Mouse (Mus musculus): ENCODE data around the gene Rfc5. TPM values are rescaled to one million over a fixed set of nuclear protein-coding genes. Genes with fewer than 3 reads are reported as not detected.
A peak's percentile ranks its signal among the peaks of the same experiment; 100 is the strongest.
"Not testable (repeated sequence)": the region's sequence is repeated elsewhere in the genome, so short reads cannot be mapped to it uniquely, and the experiment has no call there.

Rfc5 gene
- polyA plus RNA-seq (2014; fragmentation: Nextera tagmentation; extraction: Ambion mirVana), result 23.0 and 30.7 TPM in 2 replicates

DNA sequence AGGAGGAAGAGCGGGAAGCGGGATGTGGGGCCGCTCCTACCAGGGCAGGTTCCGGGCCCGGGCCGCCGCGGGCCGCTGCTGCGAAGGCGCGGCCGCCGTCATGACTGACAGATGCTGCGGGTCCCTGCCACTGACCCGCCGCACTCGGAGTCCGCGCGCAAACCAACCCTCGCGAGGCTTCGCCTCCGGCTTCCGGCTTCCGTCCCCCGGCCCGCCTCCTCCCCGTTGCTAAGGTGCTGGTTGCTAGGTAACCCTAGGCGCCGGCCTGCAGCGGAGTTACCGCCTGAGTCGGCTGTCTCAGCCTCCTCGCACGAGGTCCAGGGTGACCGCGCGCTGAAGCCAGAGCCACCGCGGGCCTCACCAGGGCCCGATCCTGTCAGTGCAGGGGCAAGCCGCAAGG lies at the start of gene Rfc5:
Rfc5 (minus strand) TSS at position 171 of the 400 bp plus-strand sequence.
- WGBS, result 1% methylated on average over 44 of the region's 44 CpGs
- no peaks in the 10 kb centered on the region for H3K9me3 ChIP-seq (ENCODE audit: control insufficient read depth, low read length)
- no peaks in the 10 kb centered on the region for H3K27me3 ChIP-seq (ENCODE audit: control insufficient read depth, insufficient read depth, low read length)
- DNase-seq (peak; percentile 98), ATAC-seq (ENCODE audit: low FRiP score, low TSS enrichment) (peak; percentile 95)
- peak within 1 kb of the TSS; percentile 71 for H3K27ac ChIP-seq (replicated peaks; ENCODE audit: low read depth, low read length)
- peak within 1 kb of the TSS; percentile 80 for H3K9ac ChIP-seq (replicated peaks; ENCODE audit: low read length)
- peak within 1 kb of the TSS; percentile 72 for H3K4me2 ChIP-seq (ENCODE audit: low read length)
- no peaks in the 10 kb centered on the region for H3K4me1 ChIP-seq (ENCODE audit: control insufficient read depth, insufficient read depth, low read length)
- peak within 1 kb of the TSS; percentile 66 for H3K4me3 ChIP-seq (replicated peaks; ENCODE audit: low read depth, low read length)
- peaks cover 19% of the 10 kb centered on the region for H3K36me3 ChIP-seq (ENCODE audit: control insufficient read depth, insufficient read depth, low read length)

DNA sequence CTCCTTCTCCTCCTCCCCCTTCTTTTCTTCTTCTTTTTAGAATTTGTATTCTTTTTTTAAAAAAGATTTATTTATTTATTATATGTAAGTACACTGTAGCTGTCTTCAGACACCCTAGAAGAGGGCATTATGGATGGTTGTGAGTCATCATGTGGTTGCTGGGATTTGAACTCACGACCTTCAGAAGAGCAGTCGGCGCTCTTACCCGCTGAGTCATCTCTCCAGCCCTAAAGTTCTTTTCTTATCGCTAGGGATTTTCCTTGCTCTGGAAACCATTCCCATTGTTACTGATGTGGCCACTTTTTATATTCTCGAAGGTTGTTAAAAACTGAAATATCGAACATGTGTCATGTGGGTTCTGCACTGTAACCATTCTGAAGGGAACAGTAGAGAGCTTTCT lies 44.7 kb upstream of the Rfc5 start:
- ATAC-seq (ENCODE audit: low FRiP score, low TSS enrichment); H3K36me3 ChIP-seq (ENCODE audit: control insufficient read depth, insufficient read depth, low read length); DNase-seq; H3K9ac ChIP-seq (replicated peaks; ENCODE audit: low read length); H3K27ac ChIP-seq (replicated peaks; ENCODE audit: low read depth, low read length); H3K9me3 ChIP-seq (ENCODE audit: control insufficient read depth, low read length); H3K4me2 ChIP-seq (ENCODE audit: low read length); H3K4me3 ChIP-seq (replicated peaks; ENCODE audit: low read depth, low read length); H3K27me3 ChIP-seq (ENCODE audit: control insufficient read depth, insufficient read depth, low read length); H3K4me1 ChIP-seq (ENCODE audit: control insufficient read depth, insufficient read depth, low read length): not testable (repeated sequence)
- WGBS, result 92% methylated on average over 7 of the region's 7 CpGs

DNA sequence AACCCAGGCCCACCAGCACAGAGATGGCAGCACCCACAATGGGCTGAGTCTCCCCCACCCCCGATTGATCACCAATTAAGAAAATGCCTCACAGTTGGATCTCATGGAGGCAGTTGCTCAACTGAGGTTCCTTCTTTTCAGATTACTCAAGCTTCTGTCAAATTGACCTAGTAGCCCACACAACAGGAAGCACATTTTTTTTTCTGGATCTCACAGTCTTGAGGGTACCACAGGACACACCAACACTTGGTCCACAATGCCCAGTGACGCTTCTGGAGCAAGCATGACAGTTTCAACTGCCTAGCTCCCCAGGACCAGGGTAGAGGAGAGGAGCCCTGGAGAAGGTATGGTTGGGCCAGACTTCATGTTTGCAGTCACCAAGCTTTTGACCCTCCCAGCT lies 28.6 kb upstream of the Rfc5 start:
- no peak overlapping the region for H3K4me2 ChIP-seq (ENCODE audit: low read length)
- no peaks in the 10 kb centered on the region for H3K9me3 ChIP-seq (ENCODE audit: control insufficient read depth, low read length)
- DNase-seq (no peak), ATAC-seq (ENCODE audit: low FRiP score, low TSS enrichment) (no peak)
- WGBS, result 80% methylated on average over 2 of the region's 2 CpGs
- H3K4me3 ChIP-seq (replicated peaks; ENCODE audit: low read depth, low read length), result no peak overlapping the region
- H3K36me3 ChIP-seq (ENCODE audit: control insufficient read depth, insufficient read depth, low read length), result no peaks in the 10 kb centered on the region
- no peaks in the 10 kb centered on the region for H3K27me3 ChIP-seq (ENCODE audit: control insufficient read depth, insufficient read depth, low read length)
- H3K4me1 ChIP-seq (ENCODE audit: control insufficient read depth, insufficient read depth, low read length), result peaks cover 13% of the 10 kb centered on the region
- H3K27ac ChIP-seq (replicated peaks; ENCODE audit: low read depth, low read length), result no peak overlapping the region
- no peak overlapping the region for H3K9ac ChIP-seq (replicated peaks; ENCODE audit: low read length)

DNA sequence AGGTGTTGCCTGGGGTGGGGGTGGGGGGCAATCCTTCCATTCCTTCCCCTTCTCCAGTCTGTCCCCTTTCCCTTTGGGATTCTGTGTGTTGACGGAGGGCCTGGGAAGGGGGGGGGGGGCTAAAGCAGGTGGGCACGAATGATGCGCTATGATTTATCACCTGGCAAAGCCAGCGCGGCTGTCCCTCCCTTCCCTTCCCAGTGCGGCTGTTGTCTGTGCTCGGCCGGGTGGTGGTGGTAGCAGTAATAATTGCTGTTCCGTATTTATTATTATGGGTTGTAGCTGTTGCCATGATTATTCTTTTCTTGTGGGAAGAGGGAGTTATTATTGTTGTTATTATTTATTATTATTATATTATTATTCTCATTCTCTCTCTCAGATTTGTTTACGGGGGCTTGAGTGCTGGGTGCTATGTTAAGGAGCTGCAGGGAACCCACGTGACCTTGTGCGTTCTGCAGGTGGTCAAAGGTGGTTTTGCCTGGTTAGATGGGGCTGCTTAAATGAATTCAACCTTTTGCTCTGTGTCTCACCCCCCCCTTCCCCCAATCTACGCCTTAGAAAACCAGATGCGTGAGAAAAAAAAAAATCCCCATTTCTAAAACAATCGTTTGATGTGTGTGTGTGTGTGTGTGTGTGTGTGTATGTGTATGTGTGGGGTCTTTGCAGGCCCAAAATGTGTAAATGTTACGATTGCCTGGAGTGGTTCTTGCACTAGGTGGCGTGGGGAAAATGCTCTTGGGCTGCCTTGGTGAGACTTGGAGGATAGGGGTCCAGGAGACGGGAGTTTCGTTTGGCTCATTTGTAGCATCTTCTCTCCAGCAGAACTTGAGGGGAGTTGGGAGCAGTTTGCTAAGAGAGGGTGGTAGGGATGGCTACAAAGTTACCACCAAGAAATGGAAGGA lies 26.4 kb upstream of the Rfc5 start:
- 23% methylated on average over 19 of the region's 19 CpGs for WGBS
- Histone ChIP-seq H3K27me3 (ENCODE audit: control insufficient read depth, insufficient read depth, low read length) (no peaks in the 10 kb centered on the region), H3K9me3 (ENCODE audit: control insufficient read depth, low read length) (no peaks in the 10 kb centered on the region), H3K9ac (replicated peaks; ENCODE audit: low read length) (peak overlapping the region; percentile 82), H3K4me3 (replicated peaks; ENCODE audit: low read depth, low read length) (peak overlapping the region; percentile 70), H3K4me2 (ENCODE audit: low read length) (peak overlapping the region; percentile 66), H3K36me3 (ENCODE audit: control insufficient read depth, insufficient read depth, low read length) (no peaks in the 10 kb centered on the region), H3K27ac (replicated peaks; ENCODE audit: low read depth, low read length) (peak overlapping the region; percentile 99), H3K4me1 (ENCODE audit: control insufficient read depth, insufficient read depth, low read length) (peaks cover 13% of the 10 kb centered on the region)
- ATAC-seq (ENCODE audit: low FRiP score, low TSS enrichment), result no peak
- DNase-seq, result peak; percentile 58

DNA sequence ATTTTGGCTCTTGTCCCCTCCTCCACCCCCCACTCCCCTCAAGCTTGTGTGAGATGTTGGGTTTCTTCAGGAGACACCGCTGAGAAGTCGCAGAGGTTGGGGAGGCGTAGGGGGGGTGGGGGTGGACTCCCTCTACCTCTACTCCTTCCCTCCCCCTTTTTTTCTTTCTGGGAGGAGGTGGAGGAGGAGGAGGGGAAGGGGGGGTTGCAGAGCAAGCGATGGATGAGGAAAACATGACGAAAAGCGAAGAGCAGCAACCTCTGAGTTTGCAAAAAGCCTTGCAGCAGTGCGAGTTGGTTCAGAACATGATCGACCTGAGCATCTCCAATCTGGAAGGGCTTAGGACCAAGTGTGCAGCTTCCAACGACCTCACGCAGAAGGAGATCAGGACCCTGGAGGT lies 25.8 kb upstream of the Rfc5 start:
- H3K27ac ChIP-seq (replicated peaks; ENCODE audit: low read depth, low read length), result peak overlapping the region; percentile 99
- peak overlapping the region; percentile 66 for H3K4me2 ChIP-seq (ENCODE audit: low read length)
- H3K9ac ChIP-seq (replicated peaks; ENCODE audit: low read length), result peak overlapping the region; percentile 82
- DNase-seq (peak; percentile 55), ATAC-seq (ENCODE audit: low FRiP score, low TSS enrichment) (0 out of 2 replicates have a peak, but pooled peaks have one; percentile 18)
- 0% methylated on average over 10 of the region's 10 CpGs for WGBS
- no peaks in the 10 kb centered on the region for H3K27me3 ChIP-seq (ENCODE audit: control insufficient read depth, insufficient read depth, low read length)
- H3K4me3 ChIP-seq (replicated peaks; ENCODE audit: low read depth, low read length), result peak overlapping the region; percentile 70
- no peaks in the 10 kb centered on the region for H3K36me3 ChIP-seq (ENCODE audit: control insufficient read depth, insufficient read depth, low read length)
- H3K9me3 ChIP-seq (ENCODE audit: control insufficient read depth, low read length), result no peaks in the 10 kb centered on the region
- peaks cover 13% of the 10 kb centered on the region for H3K4me1 ChIP-seq (ENCODE audit: control insufficient read depth, insufficient read depth, low read length)

DNA sequence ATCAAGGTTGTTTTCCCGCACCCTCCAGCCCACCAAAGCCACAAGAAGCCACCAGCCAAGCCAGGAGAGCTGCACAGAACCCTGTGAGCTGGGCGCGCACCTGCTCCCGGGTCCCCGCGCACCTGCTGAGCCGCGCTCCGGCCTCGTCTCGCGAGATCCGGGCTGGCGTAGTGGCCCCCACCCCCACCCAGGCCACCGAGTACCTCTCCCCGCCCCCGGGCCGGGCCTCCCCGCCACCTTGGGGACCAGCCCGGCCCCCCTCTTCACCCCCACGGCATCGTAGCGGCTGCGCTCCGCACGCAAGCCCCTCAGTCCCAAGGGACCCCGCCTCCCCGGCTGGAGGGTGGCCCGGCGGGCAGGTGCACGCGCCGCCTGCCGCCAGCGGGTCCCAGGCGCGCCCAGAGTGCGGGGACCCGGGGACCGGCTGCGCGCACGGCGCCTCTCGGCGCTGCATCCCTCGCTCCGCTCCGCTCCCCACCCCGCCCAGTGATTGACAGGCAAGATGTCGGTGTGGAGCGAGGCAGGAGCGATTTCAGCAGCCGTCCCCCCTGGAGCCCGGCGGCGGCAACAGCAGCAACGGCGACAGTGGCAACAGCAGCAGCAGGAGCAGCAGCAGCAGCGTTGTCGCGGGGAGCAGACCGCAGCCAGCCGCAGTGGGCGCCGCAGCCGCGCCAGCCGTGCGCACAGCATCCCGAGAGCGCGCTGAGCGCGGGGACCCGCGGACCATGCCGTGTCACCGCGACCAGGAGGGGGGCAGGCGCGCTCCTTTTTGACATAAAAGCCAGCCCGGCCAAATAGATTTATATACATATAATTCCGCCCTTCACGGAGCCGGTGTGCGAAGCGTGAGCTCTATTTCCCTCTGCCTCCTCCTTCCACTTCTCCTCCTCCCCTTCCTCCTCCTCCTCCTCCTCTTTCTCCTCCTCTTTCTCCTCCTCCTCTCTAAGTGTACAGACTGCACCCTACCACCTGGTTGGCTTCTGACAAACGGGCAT lies 25.0 kb upstream of the Rfc5 start, which contains the start of gene Ksr2:
Ksr2 (plus strand) TSS at position 494 of the 995 bp plus-strand sequence.
- under 1% methylated on average over 88 of the region's 89 CpGs for WGBS

DNA sequence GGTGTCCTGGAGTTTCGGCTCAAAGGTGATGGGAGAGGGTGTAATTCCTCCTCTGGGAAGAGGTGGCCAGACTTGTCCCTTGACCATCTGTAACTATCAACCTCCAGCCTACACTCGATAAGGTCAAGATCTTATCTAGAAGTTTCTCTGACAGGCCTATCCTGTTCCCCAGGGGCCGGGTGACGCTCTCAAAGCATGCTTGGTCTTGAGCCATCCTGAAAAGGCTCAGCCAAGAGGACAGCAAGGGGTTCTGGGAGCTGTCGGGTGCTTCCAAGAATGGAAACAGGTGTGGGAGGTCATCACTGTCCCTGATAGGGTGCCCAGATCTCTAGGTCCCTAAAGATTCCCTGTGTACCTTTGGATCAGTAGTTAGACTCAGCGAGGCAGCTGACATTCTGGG lies 20.5 kb upstream of the Rfc5 start:
- ATAC-seq (ENCODE audit: low FRiP score, low TSS enrichment), result no peak
- DNase-seq, result no peak
- Histone ChIP-seq H3K4me2 (ENCODE audit: low read length) (no peak overlapping the region), H3K27ac (replicated peaks; ENCODE audit: low read depth, low read length) (no peak overlapping the region), H3K27me3 (ENCODE audit: control insufficient read depth, insufficient read depth, low read length) (no peaks in the 10 kb centered on the region), H3K9ac (replicated peaks; ENCODE audit: low read length) (no peak overlapping the region), H3K4me1 (ENCODE audit: control insufficient read depth, insufficient read depth, low read length) (no peaks in the 10 kb centered on the region), H3K9me3 (ENCODE audit: control insufficient read depth, low read length) (no peaks in the 10 kb centered on the region), H3K36me3 (ENCODE audit: control insufficient read depth, insufficient read depth, low read length) (no peaks in the 10 kb centered on the region), H3K4me3 (replicated peaks; ENCODE audit: low read depth, low read length) (no peak overlapping the region)
- WGBS, result 78% methylated on average over 6 of the region's 6 CpGs

More for the DNA sequence above, 25.0 kb upstream of the Rfc5 start, which contains the start of gene Ksr2:
- Histone ChIP-seq H3K9ac (replicated peaks; ENCODE audit: low read length) (peak within 1 kb of the TSS; percentile 82), H3K4me1 (ENCODE audit: control insufficient read depth, insufficient read depth, low read length) (peaks cover 13% of the 10 kb centered on the region), H3K27ac (replicated peaks; ENCODE audit: low read depth, low read length) (peak within 1 kb of the TSS; percentile 99), H3K27me3 (ENCODE audit: control insufficient read depth, insufficient read depth, low read length) (no peaks in the 10 kb centered on the region), H3K36me3 (ENCODE audit: control insufficient read depth, insufficient read depth, low read length) (no peaks in the 10 kb centered on the region), H3K4me3 (replicated peaks; ENCODE audit: low read depth, low read length) (peak within 1 kb of the TSS; percentile 70), H3K9me3 (ENCODE audit: control insufficient read depth, low read length) (no peaks in the 10 kb centered on the region), H3K4me2 (ENCODE audit: low read length) (peak within 1 kb of the TSS; percentile 66)
- DNase-seq (peak; percentile 90), ATAC-seq (ENCODE audit: low FRiP score, low TSS enrichment) (peak; percentile 89)

DNA sequence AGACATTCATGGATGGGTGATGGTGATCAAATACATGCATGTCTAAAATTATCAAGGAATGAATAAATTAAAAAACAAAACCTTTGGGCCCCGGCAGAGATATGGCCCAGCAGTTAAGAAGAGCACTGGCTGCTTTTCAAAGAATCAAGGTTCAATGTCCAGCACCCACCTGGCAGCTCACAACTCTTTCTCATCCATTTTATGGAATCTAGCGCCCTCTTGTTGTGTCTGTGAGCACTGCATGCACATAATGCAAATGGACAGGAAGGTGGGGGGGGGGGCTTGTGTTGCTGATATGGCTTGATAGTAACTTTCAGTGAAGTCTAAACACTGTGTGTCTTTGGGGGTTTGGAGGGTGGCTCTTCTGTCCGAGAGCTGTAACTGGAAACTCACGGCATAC lies 19.4 kb upstream of the Rfc5 start:
- Histone ChIP-seq H3K9ac (replicated peaks; ENCODE audit: low read length) (no peak overlapping the region), H3K27ac (replicated peaks; ENCODE audit: low read depth, low read length) (no peak overlapping the region), H3K4me3 (replicated peaks; ENCODE audit: low read depth, low read length) (no peak overlapping the region), H3K27me3 (ENCODE audit: control insufficient read depth, insufficient read depth, low read length) (no peaks in the 10 kb centered on the region), H3K9me3 (ENCODE audit: control insufficient read depth, low read length) (no peaks in the 10 kb centered on the region), H3K36me3 (ENCODE audit: control insufficient read depth, insufficient read depth, low read length) (no peaks in the 10 kb centered on the region), H3K4me2 (ENCODE audit: low read length) (no peak overlapping the region), H3K4me1 (ENCODE audit: control insufficient read depth, insufficient read depth, low read length) (no peaks in the 10 kb centered on the region)
- ATAC-seq (ENCODE audit: low FRiP score, low TSS enrichment), result no peak
- DNase-seq, result peak; percentile 53
- WGBS, result 70% methylated on average over 4 of the region's 4 CpGs
